Mouse (Mus musculus) spleen, adult 2 months (tissue): ENCODE measurements around the gene Hectd4.

Source experiments
- CTCF ChIP-seq: fragments of 200-500 bp; IDR thresholded peaks from 2 replicates; pipeline ENCODE4 v1.5.1; 2011; ENCODE audit warnings: mild to moderate bottlenecking, inconsistent platforms; ENCODE audit not compliant: insufficient read depth, insufficient read length, insufficient replicate concordance; ENCODE audit errors: extremely low read depth
- POLR2A ChIP-seq: fragments of 200-500 bp; IDR thresholded peaks from 2 replicates; pipeline ENCODE4 v1.6.1; 2011; ENCODE audit warnings: low read depth, low read length, inconsistent platforms

- TF ChIP-seq CTCF (no peak), POLR2A (no peak)
Measured at GRCm38 (mm10) chr5:121229182-121229581, 9.2 kb downstream of the Hectd4 start.
